Mouse (Mus musculus) kidney, adult 8-10 months (tissue): ENCODE results near the gene Cela3b.
"Not testable (repeated sequence)": the region's sequence is repeated elsewhere in the genome, so short reads cannot be mapped to it uniquely, and the experiment has no call there.

ENCODE experiments used
- DNase-seq, 2 experiments: peaks; one replicate each; pipeline ENCODE4 v3.0.0; 2022

Cela3b gene

GRCm38 (mm10) chr4:137412185-137412709, 18.1 kb downstream of the Cela3b start:
- DNase-seq: not testable (repeated sequence)

GRCm38 (mm10) chr4:137409691-137410090, 20.6 kb downstream of the Cela3b start, which contains the start of gene Cela3a:
Cela3a (minus strand) TSS chr4:137409791.
- no peak for DNase-seq

DNA sequence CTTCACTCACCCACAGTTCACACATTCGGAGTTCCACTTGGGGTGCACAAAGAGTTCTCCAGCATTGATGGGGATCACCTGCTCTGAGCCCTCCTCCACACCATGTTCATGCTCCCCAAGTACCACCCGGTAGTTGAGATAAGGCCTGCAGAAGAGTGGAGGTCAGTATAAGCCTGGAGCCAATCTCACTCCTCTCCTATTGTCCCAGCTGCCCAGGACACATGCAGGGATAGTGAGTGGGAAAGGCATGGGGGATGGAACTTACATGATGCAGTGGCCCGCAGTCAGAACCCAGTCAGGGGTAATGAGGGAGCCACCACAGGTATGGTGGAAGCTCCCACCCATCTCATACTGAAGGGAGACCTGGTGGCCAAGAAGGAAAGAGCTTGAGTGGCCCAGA, 24.8 kb downstream of the Cela3b start:
- DNase-seq: no peak

DNA sequence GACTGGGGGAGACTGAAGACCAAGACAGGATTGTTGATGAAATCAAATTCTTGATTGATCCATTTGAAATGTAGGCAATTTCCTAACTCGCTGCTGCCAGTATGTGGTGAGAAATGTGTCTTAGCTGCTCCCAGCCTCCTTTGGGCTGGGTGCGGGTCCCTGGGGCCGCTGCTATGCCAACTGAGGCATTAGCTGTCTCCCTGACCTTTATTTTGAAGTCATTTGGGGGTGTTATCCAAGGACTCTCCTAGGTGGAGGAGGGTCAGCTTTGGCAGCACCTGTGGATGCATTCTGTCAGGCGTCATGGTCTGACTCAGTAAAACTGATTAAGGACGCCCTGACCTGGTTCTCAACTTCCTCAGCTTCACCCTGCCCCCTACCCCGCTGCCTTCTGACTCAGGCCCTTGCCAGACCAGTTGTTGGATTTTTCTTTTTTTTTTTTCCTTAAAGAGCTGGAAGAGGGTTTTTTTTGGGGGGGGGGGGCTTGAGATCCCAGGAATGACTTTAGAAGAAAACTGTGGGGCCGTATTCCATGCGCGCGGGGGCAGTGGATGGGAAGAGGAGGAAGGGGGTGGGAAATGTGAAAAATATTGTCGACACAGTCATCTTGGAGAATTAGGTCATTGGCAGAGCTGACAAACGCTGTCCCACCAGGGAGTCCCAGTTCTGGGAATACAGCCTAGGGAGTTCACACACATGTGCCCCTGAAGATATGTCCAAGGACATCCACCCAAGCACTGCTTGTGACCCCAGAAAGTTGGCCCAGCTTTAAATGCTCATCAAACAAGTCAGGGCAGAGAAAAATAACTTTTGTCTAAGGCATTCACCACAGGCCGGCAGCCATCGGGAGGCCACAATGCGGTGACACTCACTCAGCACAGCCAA, 33.5 kb downstream of the Cela3b start:
- no peak for DNase-seq

- DNase-seq: no peak
Observed at GRCm38 (mm10) chr4:137393378-137394135, 36.8 kb downstream of the Cela3b start.

DNA sequence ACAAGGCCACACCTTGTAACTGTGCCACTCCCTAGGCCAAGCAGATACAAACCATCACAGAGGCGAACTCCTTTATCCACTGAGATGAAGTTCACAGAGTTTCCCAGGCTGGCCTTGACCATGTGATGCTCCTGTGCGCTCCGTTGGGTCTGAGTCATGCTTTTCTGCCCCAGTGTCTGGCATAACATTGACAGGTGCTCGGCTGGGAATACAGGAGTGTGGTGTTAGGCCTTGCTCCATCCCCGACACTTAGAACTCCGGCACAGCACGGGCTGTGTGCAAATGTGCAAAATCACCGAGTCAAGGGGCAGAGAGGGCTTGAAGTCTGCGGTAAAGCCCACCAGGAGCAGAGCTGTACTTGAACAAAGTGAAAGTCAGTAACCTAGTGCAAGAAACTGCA, 37.5 kb downstream of the Cela3b start:
- no peak for DNase-seq

GRCm38 (mm10) chr4:137391287-137391686, 39.1 kb downstream of the Cela3b start:
- DNase-seq: no peak

- no peak for DNase-seq
Observed at GRCm38 (mm10) chr4:137390196-137390595, 40.1 kb downstream of the Cela3b start.

DNA sequence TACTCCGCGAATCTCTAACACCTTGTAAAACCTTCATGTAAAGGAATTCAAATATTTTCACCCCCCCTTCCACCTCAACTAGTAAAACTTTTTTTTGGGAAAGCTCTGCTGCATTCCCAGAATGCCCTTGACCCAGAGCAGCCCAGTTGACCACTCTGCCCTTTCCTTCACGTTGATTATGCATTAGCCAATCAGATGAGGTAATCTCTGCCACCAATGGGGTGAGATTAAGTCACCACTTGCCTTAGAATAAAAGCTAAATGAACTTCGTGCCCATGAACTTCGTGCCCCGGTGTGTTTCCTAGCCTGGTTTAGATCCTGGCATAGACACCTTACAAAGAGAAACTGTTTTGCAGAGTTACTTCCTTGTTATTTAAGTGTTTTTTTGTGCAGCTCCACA, 41.4 kb downstream of the Cela3b start:
- peak; percentile 60 to 79 for DNase-seq

DNA sequence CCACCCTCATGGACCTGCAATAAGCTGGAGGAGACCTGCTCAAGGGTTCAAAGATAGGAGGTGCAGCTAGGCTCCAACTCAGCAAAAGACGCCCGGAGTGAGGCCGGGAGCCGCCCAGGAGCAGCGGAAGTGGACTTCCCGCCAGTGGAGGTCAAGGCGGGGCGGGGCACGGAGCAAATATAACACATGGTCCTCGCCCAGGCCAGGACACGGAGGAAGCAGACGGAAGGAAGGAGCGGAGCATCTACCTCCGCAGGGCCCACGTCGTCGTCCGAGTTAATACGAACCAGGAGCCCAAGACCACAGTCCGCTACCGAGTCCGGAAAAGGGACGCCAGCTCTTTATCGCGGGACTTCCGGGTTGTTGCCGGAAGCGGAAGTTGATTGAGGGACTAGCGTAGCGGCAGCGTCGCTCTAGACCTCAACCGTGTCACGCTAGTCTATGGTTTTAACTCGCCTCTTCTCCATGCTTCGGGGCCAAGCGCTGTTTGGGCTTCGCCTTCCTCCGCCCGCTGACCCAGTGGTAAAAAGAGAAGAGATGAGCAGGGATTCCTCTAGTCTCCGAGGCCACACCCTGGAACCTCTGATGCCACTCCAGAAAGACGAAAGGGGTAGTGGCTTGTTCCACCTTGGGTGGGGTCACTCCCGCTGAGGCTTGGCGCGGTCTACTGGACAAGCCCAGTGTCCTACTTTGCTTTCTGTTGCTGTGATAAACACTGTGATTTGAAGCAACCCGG, 42.1 kb downstream of the Cela3b start:
- peak; percentile 84 for DNase-seq

DNA sequence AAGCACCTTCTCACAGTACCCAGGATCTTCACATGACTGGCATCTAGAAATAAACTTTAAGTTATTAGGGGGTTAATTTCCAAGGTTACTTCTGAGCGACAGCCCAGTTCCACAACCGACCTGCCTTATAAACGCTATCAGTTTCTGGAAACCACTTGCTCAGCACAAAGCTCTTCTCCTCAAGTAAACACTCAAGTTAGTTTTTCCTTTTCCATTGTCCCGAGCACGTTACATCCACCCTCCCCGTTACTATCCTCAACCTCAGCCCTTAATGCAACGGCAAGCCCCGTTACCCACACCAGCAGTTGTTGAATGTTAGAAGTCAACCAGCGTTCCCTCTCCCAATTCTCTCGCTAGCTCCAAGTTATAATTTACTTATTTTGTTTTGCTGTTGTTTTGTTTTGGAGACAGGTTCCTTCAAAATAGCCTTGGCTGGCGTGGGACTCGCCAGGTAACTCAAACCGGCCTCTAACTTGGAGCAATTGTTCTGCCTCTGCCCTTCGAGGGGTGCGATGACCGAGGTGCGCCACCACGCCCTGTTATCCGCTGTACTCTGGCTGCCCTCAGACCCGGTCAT, 42.8 kb downstream of the Cela3b start:
- no peak for DNase-seq

- DNase-seq: no peak
Observed at GRCm38 (mm10) chr4:137380702-137381605, 49.4 kb downstream of the Cela3b start.

GRCm38 (mm10) chr4:137379713-137380255, 50.6 kb downstream of the Cela3b start:
- DNase-seq: no peak

DNA sequence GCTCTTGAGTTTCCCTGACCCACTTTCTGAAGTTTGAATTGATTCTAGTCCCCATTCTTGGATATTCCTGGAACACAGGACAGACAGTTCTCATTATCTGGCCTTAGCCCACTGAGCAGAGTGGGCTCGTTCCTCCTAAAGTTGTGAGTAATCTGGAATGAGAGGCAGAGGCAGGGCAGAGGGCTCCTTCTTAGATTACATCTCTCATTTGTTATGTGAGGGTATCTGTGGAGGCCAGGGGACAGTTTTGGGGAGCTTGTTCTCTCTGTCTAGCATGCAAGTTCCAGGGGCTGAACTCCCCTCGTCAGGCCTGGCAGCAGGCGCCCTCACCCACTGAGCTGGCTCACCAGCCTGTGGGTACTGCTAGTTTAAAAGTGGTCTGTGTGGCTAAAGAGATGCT, 51.3 kb downstream of the Cela3b start:
- no peak for DNase-seq

- DNase-seq: no peak
Observed at GRCm38 (mm10) chr4:137377526-137378304, 52.6 kb downstream of the Cela3b start.

- DNase-seq: no peak
Observed at GRCm38 (mm10) chr4:137376778-137377177, 53.6 kb downstream of the Cela3b start.

GRCm38 (mm10) chr4:137375314-137376278, 54.7 kb downstream of the Cela3b start:
- no peak for DNase-seq

GRCm38 (mm10) chr4:137373711-137374110, 56.6 kb downstream of the Cela3b start:
- DNase-seq: no peak
